Mouse (Mus musculus): ENCODE data around the gene Arl6ip5. TPM values are rescaled to one million over a fixed set of nuclear protein-coding genes. Genes with fewer than 3 reads are reported as not detected.
A peak's percentile ranks its signal among the peaks of the same experiment; 100 is the strongest.

The Arl6ip5 gene
- 82.7 and 96.9 TPM in 2 replicates for polyA plus RNA-seq (2015; fragmentation: Nextera tagmentation; extraction: Ambion mirVana)

DNA sequence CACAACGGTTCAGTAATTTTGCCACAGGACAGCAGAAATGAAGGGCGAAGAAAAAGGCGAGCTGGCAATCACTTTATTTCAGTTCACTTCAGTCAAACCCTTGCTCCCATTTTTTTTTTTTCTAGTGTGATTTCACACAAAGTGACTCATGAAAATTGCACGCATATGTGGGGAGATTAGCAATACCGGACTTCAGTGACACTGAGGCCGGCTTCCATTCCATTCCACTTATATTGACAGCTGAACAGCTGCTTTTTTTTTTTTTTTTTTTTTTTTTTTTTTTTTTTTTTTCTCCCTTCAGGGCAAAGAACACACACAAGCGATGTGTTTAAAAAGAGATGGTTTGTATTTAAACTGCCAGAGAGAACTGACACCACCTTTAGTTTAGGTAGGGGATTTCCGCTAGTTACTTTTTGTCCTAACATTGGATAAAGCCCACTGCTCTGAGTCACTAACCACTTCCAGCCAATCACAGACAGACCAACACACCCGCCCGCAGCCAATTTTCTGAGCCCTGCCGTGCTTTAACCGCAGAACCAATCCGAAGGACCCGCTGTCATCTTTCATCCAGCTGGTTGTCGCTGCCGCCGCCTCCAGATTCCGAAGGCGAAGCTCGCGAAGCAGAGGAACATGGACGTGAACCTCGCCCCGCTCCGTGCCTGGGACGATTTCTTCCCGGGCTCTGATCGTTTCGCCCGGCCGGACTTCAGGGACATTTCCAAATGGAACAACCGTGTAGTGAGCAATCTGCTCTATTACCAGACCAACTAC, at the start of gene Arl6ip5:
Gene Arl6ip5, plus strand, starts transcription at position 499 of the 771 bp plus-strand sequence.
- Histone ChIP-seq H3K36me3 (peaks cover 15% of the 10 kb centered on the region), H3K9me3 (no peaks in the 10 kb centered on the region; the same call in 1 of the 2 replicates), H3K4me3 (peak within 1 kb of the TSS; percentile 82), H3K27ac (replicated peaks) (peak within 1 kb of the TSS; percentile 77), H3K4me1 (peaks cover 48% of the 10 kb centered on the region), H3K27me3 (replicated peaks) (no peaks in the 10 kb centered on the region), H3K4me2 (peak within 1 kb of the TSS; percentile 89), H3K9ac (peak within 1 kb of the TSS; percentile 91)
- ATAC-seq (ENCODE audit: extremely low read depth, insufficient number of reproducible peaks, low FRiP score, low TSS enrichment): no peak
- 8% methylated on average over 32 of the region's 32 CpGs for WGBS

DNA sequence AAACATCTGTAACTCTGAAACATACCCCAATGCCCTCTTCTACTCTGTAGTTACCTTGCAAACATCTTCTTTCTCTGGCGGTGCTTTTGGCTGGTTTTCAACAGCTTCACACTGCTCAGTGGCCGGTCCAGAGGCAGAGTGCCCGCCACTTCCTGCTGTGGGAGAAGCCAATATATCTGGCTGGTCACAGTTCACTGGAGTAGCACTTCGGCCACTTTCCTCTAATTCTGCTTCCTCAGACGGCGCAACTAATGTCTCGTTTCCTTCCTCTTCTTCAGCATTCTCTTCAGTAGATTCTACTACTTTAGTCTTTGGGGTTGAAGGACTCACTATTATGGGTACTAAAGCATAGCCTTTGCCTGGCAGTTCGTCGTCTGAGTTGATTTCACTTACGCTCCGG, 34.8 kb upstream of the Arl6ip5 start:
- ATAC-seq (ENCODE audit: extremely low read depth, insufficient number of reproducible peaks, low FRiP score, low TSS enrichment): no peak
- WGBS: 73% methylated on average over 11 of the region's 11 CpGs
- peak overlapping the region; percentile 24; the same call in 1 of the 2 replicates for H3K4me2 ChIP-seq

DNA sequence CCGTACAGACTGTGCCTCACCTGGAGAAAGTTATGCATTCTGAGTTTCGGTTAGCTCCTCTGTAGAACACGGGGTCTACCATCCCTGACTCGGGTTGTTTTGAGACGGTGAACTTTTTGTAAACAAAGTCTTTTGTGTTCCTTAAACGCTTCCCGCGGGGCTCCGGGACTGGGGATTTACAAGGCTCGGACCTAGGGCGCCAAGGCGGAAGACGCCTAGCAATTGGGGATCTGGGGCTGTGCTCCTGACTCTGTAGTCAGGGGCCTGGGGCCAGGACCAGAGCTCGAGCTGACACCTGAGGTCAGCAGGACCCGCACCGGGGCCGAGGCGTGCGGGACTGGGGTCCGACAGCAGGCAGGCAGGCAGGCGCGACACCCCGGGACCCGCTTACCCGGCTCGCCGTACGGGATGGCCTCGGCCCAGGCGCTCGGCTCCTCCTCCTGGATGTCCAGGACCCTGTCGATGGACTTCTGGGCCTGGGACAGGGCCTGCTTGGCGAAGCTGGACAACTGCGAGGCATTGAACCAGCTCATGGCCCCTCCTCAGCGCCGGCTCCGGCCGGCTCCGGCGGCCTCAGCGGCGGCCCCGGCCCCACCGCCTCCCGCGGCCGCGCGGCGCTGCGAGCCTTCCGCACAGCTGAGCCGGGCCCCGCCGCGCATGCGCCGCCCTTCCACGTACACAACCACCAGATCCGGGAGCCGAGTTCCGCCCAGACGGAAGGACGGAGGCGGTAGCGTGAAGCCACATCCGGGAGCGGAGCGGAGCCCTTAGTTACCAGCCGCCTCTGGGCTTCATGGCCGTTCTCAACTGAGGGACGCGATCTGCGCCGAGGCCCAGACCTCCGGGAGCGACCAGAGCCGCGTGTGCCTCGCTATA, 31.8 kb upstream of the Arl6ip5 start, which contains the start of gene Tmf1:
Gene Tmf1, minus strand, starts transcription at position 632 of the 876 bp plus-strand sequence.
- ATAC-seq (ENCODE audit: extremely low read depth, insufficient number of reproducible peaks, low FRiP score, low TSS enrichment): peak; percentile 91
- no peaks in the 10 kb centered on the region for H3K9me3 ChIP-seq
- under 1% methylated on average over 80 of the region's 80 CpGs for WGBS
- peaks cover 37% of the 10 kb centered on the region for H3K4me1 ChIP-seq
- no peaks in the 10 kb centered on the region for H3K27me3 ChIP-seq (replicated peaks)
- peak within 1 kb of the TSS; percentile 73 for H3K4me2 ChIP-seq
- H3K36me3 ChIP-seq: peaks cover 39% of the 10 kb centered on the region
- peak within 1 kb of the TSS; percentile 99 for H3K4me3 ChIP-seq
- H3K9ac ChIP-seq: peak within 1 kb of the TSS; percentile 98
- peak within 1 kb of the TSS; percentile 90 for H3K27ac ChIP-seq (replicated peaks)

More for the DNA sequence above, 34.8 kb upstream of the Arl6ip5 start:
- Histone ChIP-seq H3K9ac (no peak overlapping the region), H3K9me3 (no peaks in the 10 kb centered on the region), H3K27me3 (replicated peaks) (no peaks in the 10 kb centered on the region), H3K36me3 (peaks cover 51% of the 10 kb centered on the region), H3K4me1 (peaks cover 37% of the 10 kb centered on the region), H3K27ac (replicated peaks) (no peak overlapping the region), H3K4me3 (no peak overlapping the region)

DNA sequence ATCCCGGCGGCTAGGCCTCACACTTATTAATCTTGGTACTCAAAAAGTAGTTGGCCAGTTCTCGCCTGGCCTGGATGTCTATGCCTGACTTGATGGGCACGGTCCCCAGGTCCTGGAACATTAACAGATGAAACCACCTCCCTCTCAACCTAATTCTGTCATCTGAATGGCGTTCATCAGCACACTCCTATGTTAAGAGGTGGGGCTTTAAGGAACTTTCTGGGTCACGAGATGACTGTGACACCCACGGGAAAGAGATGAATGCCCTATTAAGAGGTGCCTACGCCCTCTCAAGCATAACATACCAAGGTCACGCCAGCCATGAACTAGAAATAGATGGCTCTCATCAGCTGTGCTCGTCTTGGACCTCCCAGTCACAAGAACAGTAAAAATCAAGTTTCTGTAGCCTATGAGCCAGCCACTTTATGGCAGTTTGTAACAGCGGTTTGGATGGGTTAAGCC, 31.1 kb upstream of the Arl6ip5 start:
- 9% methylated on average over 11 of the region's 11 CpGs for WGBS
- Histone ChIP-seq H3K4me3 (peak overlapping the region; percentile 99), H3K27me3 (replicated peaks) (no peaks in the 10 kb centered on the region), H3K4me2 (peak overlapping the region; percentile 73), H3K36me3 (peaks cover 37% of the 10 kb centered on the region), H3K27ac (replicated peaks) (peak overlapping the region; percentile 90), H3K9ac (peak overlapping the region; percentile 98), H3K9me3 (no peaks in the 10 kb centered on the region), H3K4me1 (peaks cover 37% of the 10 kb centered on the region)
- ATAC-seq (ENCODE audit: extremely low read depth, insufficient number of reproducible peaks, low FRiP score, low TSS enrichment): peak; percentile 38; the same call in 1 of the 2 replicates

DNA sequence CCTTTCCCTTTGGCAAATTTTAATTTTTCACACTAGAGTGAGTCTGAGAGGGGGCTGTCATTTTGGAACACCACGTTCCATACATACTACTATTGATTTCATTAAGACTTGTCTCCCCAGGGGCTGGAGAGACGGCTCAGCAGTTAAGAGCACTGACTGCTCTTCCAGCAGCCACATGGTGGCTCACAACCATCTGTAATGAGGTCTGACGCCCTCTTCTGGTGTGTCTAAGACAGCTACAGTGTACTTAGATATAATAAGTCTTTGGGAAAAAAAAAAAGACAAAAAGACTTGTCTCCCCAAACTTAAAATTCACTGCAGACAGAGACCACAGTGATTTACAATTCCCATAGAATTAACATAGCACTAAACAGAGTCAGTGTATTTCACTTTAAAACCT, 10.1 kb upstream of the Arl6ip5 start:
- H3K36me3 ChIP-seq: peaks cover 49% of the 10 kb centered on the region
- no peak overlapping the region for H3K4me2 ChIP-seq
- no peak overlapping the region for H3K27ac ChIP-seq (replicated peaks)
- no peak overlapping the region for H3K4me3 ChIP-seq
- no peak overlapping the region for H3K9ac ChIP-seq
- WGBS: 70% methylated on average over 3 of the region's 3 CpGs
- peaks cover 17% of the 10 kb centered on the region for H3K4me1 ChIP-seq
- ATAC-seq (ENCODE audit: extremely low read depth, insufficient number of reproducible peaks, low FRiP score, low TSS enrichment): no peak
- H3K27me3 ChIP-seq (replicated peaks): no peaks in the 10 kb centered on the region
- H3K9me3 ChIP-seq: no peaks in the 10 kb centered on the region

DNA sequence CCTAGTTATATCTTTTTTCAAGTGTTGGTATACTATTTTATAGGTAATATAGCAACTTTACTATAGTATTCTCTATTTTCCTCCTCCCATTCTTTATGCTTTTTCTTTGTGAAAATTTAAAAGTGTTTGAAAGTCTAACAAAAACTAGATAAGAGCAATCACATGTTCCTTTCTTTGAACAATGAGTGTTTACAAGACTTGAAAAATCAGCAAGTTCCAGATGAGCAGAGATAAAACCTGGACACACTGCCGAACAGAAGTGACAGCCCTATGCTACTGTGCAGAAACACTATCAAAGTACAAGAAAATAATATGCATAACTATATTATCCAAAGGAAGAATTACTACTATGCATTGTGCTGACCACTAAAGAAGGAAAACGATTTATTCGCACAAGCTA, 8.0 kb upstream of the Arl6ip5 start:
- Histone ChIP-seq H3K27ac (replicated peaks) (no peak overlapping the region), H3K36me3 (peaks cover 29% of the 10 kb centered on the region), H3K9me3 (no peaks in the 10 kb centered on the region), H3K9ac (no peak overlapping the region), H3K4me3 (no peak overlapping the region), H3K4me1 (peaks cover 20% of the 10 kb centered on the region), H3K4me2 (no peak overlapping the region), H3K27me3 (replicated peaks) (no peaks in the 10 kb centered on the region)
- 84% methylated on average over 3 of the region's 3 CpGs for WGBS
- ATAC-seq (ENCODE audit: extremely low read depth, insufficient number of reproducible peaks, low FRiP score, low TSS enrichment): no peak

DNA sequence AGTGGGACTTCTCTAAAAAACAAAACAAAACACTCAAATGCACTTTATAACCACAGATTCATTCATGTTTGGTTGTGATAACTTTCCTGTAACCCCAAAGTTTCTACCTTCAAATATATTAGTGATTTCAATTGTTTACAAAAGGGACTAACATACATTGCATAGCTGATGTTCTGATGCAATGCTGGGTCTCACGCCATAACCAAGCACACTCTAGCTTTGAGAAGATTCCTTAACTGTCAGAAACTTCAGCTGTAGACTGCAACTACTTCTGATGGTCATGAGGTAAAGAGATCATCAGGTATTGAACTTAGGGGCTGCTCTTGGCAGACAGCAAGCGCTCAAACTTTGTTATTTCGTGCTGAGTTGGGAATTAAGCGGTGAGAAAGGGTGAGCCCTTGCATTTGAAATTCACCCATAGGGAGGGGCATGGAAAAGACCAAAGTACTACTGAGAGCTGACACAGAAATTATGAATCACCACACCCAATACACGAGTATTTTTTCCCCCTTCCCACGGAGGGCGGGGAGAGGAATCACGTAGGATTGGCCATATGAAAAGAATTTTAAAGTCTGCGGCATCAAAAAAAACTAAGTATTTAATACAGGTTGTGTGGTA, 6.1 kb upstream of the Arl6ip5 start:
- H3K4me1 ChIP-seq: peaks cover 27% of the 10 kb centered on the region
- peak overlapping the region; percentile 99 for H3K9ac ChIP-seq
- 12% methylated on average over 9 of the region's 9 CpGs for WGBS
- H3K4me3 ChIP-seq: peak overlapping the region; percentile 83
- H3K36me3 ChIP-seq: peaks cover 15% of the 10 kb centered on the region
- peak overlapping the region; percentile 76 for H3K4me2 ChIP-seq
- no peaks in the 10 kb centered on the region for H3K27me3 ChIP-seq (replicated peaks)
- ATAC-seq (ENCODE audit: extremely low read depth, insufficient number of reproducible peaks, low FRiP score, low TSS enrichment): no peak
- H3K9me3 ChIP-seq: no peaks in the 10 kb centered on the region
- H3K27ac ChIP-seq (replicated peaks): peak overlapping the region; percentile 91; the same call in 1 of the 2 replicates

DNA sequence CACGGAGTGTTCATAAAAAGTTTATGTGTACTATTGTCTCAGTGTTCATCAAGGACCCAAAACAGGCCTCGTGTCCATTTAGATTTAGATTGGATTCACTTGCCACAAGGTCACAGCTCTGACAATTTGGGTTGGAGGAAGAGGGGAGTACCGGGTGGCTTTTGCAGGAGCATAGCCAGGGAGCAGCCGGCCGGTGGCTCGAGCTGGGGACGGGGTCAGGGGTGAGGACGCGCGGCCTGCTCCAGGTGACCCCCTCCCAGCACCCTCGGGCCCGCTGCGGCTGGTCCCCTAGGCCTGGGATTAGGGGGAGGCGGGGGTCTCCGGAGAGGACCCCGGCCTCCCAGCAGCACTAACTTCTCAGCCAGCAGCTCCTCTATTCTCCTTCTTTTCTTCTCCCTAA, 5.5 kb upstream of the Arl6ip5 start:
- 0% methylated on average over 16 of the region's 16 CpGs for WGBS
- ATAC-seq (ENCODE audit: extremely low read depth, insufficient number of reproducible peaks, low FRiP score, low TSS enrichment): 0 out of 2 replicates have a peak, but pooled peaks have one; percentile 21

DNA sequence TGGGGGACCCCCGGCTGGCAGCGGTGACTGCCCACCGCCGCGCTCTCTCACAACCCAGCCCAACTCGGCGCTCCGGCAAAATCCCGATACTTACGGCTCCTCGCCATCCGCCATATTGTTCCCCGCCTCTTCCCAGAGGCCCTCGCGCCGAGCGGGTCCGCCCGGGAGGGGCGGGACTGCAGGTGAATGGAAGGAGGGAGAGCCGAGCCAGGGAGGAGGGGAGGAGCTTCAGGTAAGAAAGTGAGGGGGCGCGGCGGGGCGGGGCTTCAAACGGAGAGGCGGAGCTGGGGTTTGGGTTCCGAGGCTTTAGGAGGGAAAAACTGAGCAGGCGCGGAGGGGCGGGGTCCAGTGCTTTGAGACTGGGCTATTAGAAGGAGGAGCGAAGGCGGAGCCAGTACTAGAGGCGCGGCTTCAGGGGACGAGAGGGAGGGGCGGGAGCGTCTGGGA, 5.0 kb upstream of the Arl6ip5 start, which contains the start of gene Uba3:
Gene Uba3, minus strand, starts transcription at position 209 of the 447 bp plus-strand sequence.
- peak; percentile 96 for ATAC-seq (ENCODE audit: extremely low read depth, insufficient number of reproducible peaks, low FRiP score, low TSS enrichment)
- Histone ChIP-seq H3K27me3 (replicated peaks) (no peaks in the 10 kb centered on the region), H3K9ac (peak within 1 kb of the TSS; percentile 99), H3K36me3 (peaks cover 9% of the 10 kb centered on the region), H3K9me3 (no peaks in the 10 kb centered on the region), H3K4me2 (peak within 1 kb of the TSS; percentile 76), H3K4me3 (peak within 1 kb of the TSS; percentile 83), H3K27ac (replicated peaks) (peak within 1 kb of the TSS; percentile 91), H3K4me1 (peaks cover 33% of the 10 kb centered on the region)
- under 1% methylated on average over 38 of the region's 38 CpGs for WGBS

More for the DNA sequence above, 5.5 kb upstream of the Arl6ip5 start:
- no peaks in the 10 kb centered on the region for H3K27me3 ChIP-seq (replicated peaks)
- no peaks in the 10 kb centered on the region for H3K9me3 ChIP-seq
- H3K9ac ChIP-seq: peak overlapping the region; percentile 99
- peak overlapping the region; percentile 91 for H3K27ac ChIP-seq (replicated peaks)
- H3K4me3 ChIP-seq: peak overlapping the region; percentile 83
- peaks cover 29% of the 10 kb centered on the region for H3K4me1 ChIP-seq
- H3K4me2 ChIP-seq: peak overlapping the region; percentile 76
- peaks cover 14% of the 10 kb centered on the region for H3K36me3 ChIP-seq

DNA sequence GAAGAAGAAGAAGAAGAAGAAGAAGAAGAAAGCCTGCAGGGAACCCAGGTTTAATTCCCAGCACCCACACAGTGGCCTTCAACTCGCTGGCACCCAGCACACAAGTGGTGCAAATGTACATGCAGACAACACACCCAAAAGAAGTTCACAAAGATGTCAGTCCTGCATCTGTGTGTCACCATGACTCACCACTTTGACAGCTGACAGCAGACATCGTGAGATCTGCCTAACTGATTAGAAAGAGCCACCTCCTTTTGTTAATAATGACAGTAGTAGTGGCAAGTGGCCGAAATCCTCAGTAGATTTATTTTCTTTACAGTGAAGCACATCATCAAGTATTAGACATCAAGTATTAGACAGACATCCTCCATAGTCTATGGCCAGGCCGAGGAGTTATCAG, 3.4 kb upstream of the Arl6ip5 start:
- no peaks in the 10 kb centered on the region for H3K36me3 ChIP-seq
- no peak overlapping the region for H3K27ac ChIP-seq (replicated peaks)
- H3K4me3 ChIP-seq: no peak overlapping the region
- 72% methylated on average over 4 of the region's 4 CpGs for WGBS
- no peak for ATAC-seq (ENCODE audit: extremely low read depth, insufficient number of reproducible peaks, low FRiP score, low TSS enrichment)
- peaks cover 41% of the 10 kb centered on the region for H3K4me1 ChIP-seq
- no peak overlapping the region; the same call in 1 of the 2 replicates for H3K4me2 ChIP-seq
- H3K9me3 ChIP-seq: no peaks in the 10 kb centered on the region
- H3K9ac ChIP-seq: no peak overlapping the region
- H3K27me3 ChIP-seq (replicated peaks): no peaks in the 10 kb centered on the region
